Mouse (Mus musculus) spleen, postnatal 14 days (tissue): ENCODE measurements around the gene Ush2a.

ENCODE experiments used
- DNase-seq, 2 experiments: peaks; one replicate each; pipeline ENCODE4 v3.0.0; 2021 to 2022; ENCODE audit warnings: low spot score in 2 of 2

Ush2a gene

DNA sequence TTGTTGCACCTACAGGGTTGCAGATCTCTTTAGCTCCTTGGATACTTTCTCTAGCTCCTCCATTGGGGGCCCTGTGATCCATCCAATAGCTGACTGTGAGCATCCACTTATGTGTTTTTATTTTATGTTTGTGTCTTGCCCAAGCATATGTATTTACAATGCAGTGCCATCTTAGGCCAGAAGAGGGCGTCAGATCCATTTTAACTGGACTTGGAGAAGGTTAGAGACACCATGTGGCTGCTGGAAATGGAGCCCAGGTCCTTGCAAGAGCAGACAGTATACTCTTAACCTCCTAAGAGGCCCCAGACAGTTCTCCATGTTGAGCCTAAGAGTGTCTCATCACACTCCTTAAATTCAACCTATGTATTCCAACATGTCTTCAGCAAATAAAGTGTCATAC lies 281.5 kb downstream of the Ush2a start:
- no peak for DNase-seq

DNA sequence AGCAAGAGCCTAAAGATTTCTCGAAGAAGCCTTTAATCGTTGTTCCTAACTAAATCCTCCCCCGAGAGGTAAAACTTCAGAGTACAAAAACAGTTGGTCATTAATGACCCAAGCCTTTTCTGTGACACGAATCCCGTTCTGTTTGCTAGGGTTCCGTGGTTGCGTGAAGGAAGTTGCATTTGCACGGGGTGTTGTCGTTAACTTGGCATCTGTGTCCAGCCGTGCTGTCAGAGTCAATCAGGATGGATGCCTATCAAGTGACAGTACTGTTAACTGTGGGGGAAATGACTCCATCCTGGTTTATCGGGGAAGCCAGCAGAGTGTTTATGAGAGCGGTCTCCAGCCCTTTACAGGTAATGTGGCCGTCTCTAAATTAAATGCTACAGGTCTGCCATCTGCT lies 287.9 kb downstream of the Ush2a start:
- DNase-seq, result no peak

DNA sequence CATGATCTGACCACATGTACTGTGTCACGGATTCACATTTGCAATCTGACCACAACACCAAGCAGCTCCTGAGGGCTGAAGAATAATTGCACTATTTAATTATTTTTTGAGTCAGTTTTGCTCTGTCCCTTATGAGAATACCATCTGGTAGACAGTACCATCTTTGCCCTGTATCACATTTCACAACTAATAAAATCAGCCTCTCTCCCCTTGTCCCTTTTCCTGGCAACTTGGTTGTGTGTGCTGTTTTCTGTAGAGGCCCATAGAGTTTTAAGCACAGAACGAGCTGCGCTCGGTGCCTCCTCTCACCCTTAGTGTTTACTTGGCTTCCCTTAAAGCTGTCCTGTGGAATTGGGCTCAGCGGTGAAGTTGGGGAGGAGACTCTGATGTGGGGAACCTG lies 290.0 kb downstream of the Ush2a start:
- no peak for DNase-seq

DNA sequence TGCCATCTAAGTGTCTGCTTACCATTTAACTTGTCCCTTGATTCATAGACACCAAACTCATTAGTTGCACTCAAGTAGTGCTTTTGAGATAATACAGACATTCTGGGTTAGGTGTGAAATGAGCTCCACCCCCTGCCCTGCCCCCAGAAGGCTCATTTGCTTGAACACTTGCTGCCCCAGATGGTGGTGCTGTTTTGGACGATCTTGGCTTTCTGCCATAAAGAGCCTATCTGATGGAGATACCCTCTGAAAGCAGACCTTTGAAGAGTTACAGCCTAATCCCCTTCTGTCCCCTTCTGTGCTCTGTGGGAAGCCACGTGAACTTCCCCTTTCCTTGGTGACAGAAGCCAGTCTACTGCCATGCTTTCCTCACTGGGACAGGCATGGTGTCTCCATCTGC lies 297.1 kb downstream of the Ush2a start:
- no peak for DNase-seq

DNA sequence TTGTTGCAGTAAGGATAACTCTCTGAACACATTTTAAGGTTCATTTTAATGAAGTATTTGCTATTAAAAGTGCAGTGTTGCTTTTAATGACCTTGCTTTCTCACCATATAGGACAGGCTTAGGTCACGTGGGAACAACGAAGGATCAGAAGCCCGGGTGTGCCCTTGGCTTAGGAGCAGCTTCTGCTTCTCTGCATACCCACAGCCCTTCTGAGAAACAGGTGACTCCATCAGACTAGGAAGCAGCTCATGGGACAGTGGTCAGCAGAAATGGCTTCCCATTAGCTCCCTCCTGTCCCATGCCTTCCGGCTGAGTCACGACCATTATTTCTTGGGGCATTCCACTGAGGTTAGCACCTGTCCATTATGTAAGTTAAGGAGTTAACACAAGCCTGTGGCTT lies 304.4 kb downstream of the Ush2a start:
- DNase-seq, result no peak

DNA sequence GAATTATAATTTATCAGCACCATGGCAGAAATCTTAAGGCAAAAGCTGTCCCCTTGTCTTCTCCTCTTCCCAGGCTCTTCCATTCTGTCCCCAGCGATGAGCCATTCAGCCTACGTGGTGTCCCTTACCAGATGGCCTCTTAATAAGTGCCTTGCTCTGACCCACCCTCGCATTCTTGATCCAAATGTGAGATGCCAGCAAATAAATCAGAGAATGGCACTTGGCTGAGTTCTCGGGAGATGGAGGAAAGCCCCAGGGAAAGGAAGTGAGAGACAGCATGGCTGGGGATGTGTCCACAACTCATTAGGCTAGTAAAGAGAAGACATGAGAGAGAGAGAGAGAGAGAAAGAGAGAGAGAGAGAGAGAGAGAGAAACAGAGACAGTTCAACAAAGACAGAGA lies 305.7 kb downstream of the Ush2a start:
- DNase-seq, result no peak

DNA sequence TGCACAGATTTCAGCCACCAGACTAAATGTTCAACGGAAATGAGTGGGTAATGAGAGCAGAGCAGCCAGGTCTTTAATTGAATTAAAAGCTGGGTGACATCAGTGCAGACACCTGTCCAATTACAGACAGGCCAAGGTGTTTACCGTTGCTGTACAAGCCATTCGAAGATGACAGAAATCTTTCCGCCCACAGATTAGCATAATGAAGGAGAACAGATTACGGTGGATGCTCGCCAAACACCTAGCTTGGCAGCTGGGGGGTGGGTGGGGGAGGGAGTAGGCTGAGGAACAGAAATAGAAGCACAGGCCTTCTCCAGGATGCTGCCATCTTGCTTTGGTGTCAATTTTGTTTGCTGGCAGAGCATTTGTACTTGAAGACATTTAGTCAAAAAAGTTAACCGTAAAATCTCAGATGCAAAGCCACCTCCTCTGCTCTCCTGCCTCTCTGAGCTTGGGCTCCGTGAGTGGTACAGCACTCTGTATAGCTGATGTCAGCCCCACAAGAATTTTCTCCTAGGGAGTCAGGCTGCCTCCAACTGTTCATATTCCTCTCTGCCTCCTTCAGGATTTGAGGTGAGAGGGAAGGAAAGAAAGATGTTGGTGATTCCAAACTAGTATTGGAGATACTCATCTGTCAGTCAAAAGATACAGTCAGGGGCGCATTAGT lies 306.6 kb downstream of the Ush2a start:
- DNase-seq, result no peak

DNA sequence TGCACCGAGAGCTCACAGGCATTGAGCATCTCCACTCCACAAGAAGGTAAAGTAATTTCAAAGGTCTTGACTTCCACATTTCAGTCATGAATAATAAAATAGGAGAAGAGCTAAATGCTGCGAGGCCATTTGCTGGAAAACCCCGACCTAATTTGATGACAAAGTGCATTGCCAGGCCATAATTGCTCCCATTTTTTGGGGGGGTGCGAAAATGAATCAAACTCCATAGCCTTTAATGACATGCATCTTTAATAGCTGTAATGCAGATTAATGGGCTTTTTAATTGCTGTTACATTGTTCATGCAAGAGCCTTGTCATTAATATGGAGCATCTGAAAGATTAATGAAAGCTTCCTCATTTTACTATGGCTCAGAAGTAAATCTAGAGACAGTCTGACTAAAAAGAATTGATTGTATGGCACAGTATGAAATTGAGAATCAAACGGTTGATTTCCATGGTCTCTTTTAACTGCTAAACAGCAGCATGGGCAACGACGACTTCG lies 314.5 kb downstream of the Ush2a start:
- no peak for DNase-seq

DNA sequence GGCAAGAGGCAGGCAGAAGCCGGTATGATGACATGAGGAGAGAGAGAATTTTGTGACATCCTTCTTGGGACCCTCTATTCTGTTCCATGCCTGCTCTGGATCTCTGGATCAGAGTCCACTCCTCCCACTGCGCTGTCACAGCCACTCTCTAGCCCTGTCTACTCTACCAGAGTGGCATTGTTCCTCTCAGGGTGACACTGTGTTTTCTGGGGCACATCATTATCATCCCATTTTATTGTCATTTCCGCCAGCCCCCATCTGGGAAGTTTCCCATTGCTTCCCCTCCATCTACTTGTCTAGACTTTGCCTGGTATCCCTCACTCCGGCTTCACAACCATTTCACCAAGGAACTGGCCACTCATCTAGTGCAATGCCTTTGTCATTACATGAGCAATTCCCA lies 315.6 kb downstream of the Ush2a start:
- no peak for DNase-seq

DNA sequence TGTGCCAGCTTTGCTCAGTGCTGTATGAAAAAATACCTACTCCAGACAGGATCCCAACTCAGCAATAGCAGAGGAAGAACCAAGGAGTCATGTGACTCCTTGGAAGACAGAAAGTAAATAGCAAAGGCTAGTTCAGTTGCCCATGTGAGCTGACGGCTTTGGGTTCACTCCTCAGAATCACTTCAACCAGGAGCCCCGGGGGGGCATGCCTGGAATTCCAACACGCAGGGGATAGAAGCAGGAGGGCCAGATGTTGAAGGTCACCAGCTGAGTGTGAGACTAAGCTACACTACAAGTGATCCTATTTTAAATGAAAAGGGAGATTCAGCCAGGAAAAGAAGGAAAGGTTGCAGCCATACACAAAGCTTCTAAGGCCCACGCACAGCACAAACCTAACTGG lies 319.3 kb downstream of the Ush2a start:
- no peak for DNase-seq

DNA sequence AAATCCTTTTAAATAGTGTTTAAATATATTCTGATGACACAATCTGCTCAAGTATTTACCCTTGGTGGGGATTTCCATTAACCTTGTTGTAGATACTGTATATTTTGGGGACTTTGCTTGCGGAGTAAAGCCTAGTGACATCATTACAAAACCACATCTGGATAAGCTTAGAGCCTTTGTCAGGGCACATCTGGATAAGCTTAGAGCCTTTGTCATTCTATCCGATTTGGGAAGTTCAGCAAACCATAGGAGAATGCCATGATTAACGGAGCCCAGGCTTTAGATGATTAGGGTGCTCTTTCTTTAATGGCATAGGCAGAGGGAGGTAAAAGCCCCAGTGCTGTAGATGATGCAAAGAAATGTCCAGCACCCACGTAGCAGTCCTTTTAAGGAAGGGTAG lies 333.4 kb downstream of the Ush2a start:
- DNase-seq, result no peak

DNA sequence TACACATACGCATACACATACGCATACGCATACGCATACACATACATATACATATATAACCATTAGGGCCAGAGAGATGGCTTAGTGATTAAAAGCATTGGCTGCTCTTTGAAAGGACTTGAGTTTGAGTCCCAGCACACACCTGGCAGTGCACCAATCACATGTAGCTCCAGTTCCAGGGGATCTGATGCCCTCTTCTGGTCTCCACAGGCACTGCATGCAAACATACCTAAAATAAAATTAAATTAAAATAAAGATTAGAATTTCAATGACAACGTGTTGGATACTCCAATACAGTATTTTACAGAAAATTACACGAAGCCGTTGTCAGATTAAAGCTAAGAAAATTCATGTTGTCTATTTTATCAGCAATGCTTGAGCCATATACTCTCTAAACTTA lies 336.2 kb downstream of the Ush2a start:
- DNase-seq, result no peak

DNA sequence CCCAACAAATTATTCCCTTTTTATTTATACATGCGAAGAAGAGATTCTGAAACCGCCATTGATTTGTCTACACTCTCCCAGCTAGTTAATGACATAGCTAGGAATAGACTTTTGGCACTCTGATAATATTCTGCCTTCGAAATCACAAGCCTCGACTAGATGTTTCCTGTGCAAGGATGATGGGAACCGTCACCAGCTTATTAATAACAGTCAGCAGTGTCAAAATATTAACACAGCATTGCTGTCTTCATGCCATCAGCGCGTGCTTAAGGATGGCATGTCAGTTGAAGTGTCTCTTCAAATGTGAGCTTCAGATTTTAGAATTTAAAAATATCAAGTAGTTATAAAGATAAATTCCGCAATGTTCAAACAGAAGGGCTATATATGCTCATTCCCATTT lies 337.3 kb downstream of the Ush2a start:
- DNase-seq, result no peak

DNA sequence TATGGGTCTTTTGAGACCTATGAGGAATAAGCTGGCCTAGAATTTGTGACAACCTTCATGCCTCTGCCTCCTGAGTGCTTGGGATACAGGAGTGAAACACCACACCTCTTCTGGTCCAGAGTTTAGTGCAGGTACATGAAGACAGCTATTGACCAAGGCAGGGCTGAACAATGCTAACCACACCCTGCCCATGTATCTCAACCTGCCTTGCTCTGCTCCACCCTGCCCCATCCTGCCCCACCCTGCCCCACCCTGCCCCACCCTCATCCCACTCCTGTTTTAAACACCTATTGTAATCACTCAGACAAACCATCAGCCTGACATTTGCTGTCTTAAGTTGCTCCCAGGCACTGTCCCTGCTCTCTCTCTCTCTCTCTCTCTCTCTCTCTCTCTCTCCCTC lies 344.6 kb downstream of the Ush2a start:
- DNase-seq, result no peak

DNA sequence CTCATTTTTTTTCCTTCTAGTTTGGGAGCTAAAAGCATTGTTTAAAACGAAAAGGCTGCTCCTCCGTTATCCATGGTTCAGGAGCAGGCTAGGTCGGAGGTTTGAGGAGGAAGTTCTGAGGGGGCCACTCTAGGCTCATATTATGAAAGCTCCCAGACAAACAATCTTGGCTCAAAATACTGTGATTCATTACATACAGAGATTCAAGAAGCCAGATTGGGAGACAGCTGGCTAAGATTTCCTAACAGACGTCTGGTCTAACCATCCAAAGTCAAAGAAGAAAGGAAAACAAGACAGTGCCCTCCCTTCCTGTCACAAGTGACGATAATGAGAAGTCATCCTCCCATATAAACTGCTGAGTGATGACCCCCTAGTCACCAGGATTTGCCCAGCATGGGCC lies 354.7 kb downstream of the Ush2a start:
- no peak for DNase-seq

DNA sequence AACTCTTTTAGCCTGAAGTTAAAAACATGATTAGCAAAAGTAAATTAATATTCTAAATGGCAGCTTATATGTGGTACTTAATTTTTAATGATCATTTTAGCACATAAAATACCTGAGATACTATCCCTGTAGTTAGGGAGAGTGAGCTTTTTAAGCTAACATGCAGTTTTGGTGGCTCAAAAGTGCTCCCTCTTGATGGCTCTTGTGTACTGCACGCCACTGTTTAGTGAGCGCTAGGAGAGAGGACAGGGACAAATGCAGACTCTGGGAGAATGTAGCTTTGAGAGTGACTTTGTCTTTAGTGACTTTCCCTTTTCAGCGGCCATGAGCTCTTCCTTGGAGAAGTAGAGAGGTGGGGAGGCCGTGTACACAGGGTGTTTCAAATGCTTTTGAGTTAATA lies 371.9 kb downstream of the Ush2a start:
- no peak for DNase-seq

DNA sequence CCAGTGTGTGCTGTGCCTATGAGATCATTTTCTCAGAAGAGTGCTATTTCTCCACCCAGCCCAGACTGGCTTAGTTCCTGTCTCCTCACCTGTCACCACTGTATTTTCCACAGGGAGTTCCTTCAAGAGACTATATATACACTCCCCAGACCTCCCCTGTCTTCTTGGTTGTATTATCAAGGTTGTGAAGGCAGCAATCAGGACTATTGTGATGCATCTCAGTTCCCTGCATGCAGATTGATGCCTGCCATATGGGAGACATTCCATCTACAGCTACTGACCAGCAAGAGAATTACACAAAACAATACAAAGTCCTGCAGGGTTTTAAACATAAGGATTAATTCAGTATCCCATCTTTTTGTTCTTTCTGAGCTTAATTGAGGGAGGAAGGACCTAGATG lies 377.8 kb downstream of the Ush2a start:
- DNase-seq, result no peak

DNA sequence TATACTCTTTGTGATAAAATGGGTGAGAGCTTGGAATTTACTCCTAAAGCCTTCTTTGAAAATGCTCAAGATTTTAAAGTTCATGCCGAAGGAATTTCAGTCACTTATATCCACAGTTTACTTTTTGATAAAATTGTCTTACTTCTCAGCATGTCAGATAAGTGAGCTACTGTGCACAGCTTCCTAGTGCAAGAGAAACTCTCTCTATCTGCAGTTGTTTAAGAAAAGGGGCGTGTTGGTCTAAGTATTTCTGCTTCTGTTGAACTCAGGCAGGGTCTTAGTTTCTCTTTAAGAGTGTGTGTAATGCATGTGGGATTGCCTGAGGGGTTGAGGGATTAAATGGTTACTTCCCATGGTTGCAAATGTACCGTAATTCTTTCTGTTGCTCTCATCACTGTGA lies 381.3 kb downstream of the Ush2a start:
- no peak for DNase-seq

DNA sequence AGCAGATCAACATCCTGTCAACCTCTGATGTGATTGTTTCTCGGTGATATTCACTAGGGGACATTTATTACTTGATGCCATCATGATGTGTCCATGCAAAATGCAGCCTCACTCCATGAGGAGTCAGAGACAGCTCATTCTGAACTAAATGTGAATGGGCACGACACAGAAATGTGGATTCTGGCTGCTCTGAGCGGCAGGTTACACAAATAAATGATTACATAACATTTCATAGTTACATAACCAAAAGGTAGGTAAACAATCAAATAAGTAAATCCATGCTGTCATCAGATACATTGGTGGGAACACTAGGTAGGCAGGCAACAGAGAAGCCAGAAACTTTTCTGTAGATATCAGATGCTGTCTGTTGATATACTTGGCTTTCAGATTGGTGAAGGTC lies 391.2 kb downstream of the Ush2a start:
- DNase-seq, result no peak

DNA sequence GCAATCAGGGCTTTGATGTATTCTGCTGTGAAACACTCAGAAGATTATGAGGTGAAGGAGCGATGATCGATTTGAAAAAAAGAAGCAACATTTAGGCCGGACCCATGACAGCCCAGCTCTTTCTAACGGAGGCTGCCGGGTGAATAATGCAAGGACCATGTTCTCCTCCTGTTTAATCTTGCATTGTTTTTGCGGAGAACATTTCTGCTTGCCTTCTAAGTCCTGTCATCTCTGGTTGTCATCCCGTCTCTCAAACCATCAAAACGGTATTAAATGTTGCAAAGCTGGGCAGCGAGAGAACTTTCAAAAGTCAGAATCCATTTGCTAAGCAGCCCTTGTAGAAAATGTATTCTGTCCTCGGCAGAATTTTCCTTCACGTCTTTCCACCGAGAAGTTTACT lies 394.3 kb downstream of the Ush2a start:
- no peak for DNase-seq

DNA sequence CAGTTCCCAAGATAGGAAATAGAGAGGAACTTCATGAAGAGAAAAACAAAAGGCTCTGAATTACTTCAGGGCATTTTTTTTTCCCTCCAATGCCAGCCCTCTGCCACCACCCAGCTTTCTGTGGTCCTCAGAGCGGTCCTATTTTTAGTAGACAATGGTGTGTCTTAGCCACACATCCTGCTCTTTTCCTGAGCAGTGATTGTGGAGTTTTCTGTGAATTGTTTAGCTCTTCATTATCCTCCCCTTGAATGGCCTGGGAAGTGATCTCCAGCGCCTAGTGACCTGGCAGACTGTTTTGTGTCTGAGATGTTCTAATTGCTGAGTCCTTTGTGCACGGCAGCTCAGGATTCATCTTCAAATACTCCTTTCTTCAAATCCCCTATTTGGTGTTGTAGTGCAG lies 397.3 kb downstream of the Ush2a start:
- DNase-seq, result no peak

DNA sequence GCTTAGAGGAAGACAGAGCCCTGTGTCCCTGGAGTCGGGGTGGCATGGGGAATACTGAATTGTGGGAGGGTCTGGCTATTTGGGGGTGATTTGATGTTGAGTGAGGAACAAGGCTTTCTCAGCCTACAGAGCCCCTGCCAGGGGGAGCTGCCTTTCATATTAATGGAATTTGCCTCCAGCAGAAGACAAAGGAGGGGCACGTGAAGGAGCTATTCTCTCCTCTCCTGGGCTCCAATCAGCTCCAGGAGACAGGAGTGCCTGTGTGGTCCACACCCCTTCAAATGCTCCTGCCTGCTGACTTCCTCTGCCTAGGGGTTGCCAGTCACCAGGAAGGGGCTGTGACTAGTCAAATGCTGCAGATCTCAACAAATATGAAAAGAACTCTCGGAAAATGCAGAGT lies 398.5 kb downstream of the Ush2a start:
- DNase-seq, result no peak

DNA sequence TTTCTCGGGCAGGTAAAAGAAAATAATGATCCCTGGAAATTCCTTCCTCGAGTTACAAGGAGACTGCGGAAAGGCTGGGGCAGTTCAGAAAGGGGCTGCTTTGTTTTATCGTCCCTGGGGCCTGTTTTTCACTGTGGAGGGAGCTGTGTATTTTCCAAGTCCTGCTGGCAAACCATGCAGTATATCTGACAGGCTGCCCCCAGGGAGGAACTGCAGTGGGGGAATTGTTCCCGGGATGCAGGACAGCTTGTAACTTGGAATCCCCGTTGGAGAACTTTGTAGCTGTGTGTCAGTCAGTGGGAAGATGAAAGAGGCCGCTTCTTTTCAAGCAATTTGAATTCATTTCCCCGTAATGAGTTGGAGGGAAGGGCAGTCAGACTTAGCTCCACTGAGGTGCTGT lies 399.1 kb downstream of the Ush2a start:
- no peak for DNase-seq

DNA sequence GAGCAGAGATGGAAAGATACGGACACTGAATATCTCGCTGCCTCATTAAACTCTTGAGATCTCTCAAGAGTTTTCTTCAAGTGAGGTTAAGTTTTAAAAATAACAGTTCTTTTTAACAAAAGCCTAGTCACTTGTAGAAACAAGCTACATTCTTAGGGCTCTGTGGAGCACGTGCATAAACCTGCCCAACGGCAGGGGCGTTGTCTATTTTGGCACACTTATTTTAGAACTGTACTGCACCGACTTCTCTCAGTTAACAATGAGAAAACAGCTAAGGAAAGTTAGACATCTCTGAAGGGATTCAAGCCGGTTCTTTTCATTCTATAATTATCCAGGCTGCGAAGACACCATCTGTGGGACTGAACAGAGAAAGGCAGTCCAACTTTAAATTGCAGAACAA lies 405.6 kb downstream of the Ush2a start:
- no peak for DNase-seq
